Mouse (Mus musculus) intestine, postnatal 0 days (tissue): Measurements from ENCODE around the gene Kremen1. TPM values are rescaled to one million over a fixed set of nuclear protein-coding genes. Genes with fewer than 3 reads are reported as not detected.

Experiments
- ATAC-seq: fragments of 200-750 bp; cut with Nextera tagmentation; 2 replicates; pipeline ENCODE4 v1.8.0; 2017; ENCODE audit warnings: mild to moderate bottlenecking, moderate TSS enrichment, moderate library complexity
- H3K27ac ChIP-seq: fragments of 300-500 bp; sonication (generic); 2 replicates; pipeline ENCODE4 v1.5.1; 2014; ENCODE audit warnings: mild to moderate bottlenecking, low read depth, low read length, moderate library complexity
- H3K27me3 ChIP-seq: fragments of 300-500 bp; sonication (generic); replicated peaks from 2 replicates; pipeline ENCODE4 v1.6.1; 2014; ENCODE audit warnings: low read length, mixed read lengths; ENCODE audit not compliant: control insufficient read depth, insufficient read depth
- H3K36me3 ChIP-seq: fragments of 300-500 bp; sonication (generic); 2 replicates; pipeline ENCODE4 v1.6.1; 2014; ENCODE audit warnings: mild to moderate bottlenecking, moderate library complexity; ENCODE audit not compliant: control insufficient read depth, insufficient read depth
- H3K4me1 ChIP-seq: fragments of 300-500 bp; sonication (generic); replicated peaks from 2 replicates; pipeline ENCODE4 v1.6.1; 2014; ENCODE audit warnings: antibody characterized with exemption, low read length, mixed read lengths; ENCODE audit not compliant: control insufficient read depth, insufficient read depth
- H3K4me2 ChIP-seq: fragments of 300-500 bp; sonication (generic); replicated peaks from 2 replicates; pipeline ENCODE4 v1.6.1; 2014; ENCODE audit warnings: low read depth, mild to moderate bottlenecking, moderate library complexity
- H3K4me3 ChIP-seq: fragments of 300-500 bp; sonication (generic); 2 replicates; pipeline ENCODE4 v1.5.1; 2014; ENCODE audit warnings: low read depth, low read length
- H3K9ac ChIP-seq: fragments of 300-500 bp; sonication (generic); 2 replicates; pipeline ENCODE4 v1.6.1; 2014; ENCODE audit warnings: mild to moderate bottlenecking, low read depth, low read length
- H3K9me3 ChIP-seq: fragments of 300-500 bp; sonication (generic); 2 replicates; pipeline ENCODE4 v1.6.1; 2016; ENCODE audit warnings: mixed run types; ENCODE audit not compliant: control insufficient read depth
- CTCF ChIP-seq: sonication (generic); IDR thresholded peaks from 2 replicates; pipeline ENCODE4 v1.5.1; 2016; ENCODE audit warnings: low read depth, mild to moderate bottlenecking, control low read depth, antibody characterized with exemption, moderate library complexity
- WGBS: fragments of 180-500 bp; shearing (Covaris S2); extraction: QIAGEN DNeasy Blood & Tissue Kit; methylation state at CpG from one replicate; pipeline ENCODE4 v1.1.7; 2014; 5-methylcytosine and 5-hydroxymethylcytosine counted together
- polyA plus RNA-seq: library from polyadenylated mRNA; unstranded; fragments of >200 nt; fragmentation: Nextera tagmentation; extraction: Ambion mirVana; gene quantifications from 2 replicates; pipeline ENCODE4 v1.2.1, GENCODE M21; 2015

The Kremen1 gene
- polyA plus RNA-seq, 1 experiment from 2014 or later = 5.7 TPM

- no peak for TF ChIP-seq CTCF
- 81% methylated on average over 7 of the region's 7 CpGs for WGBS
- no peak overlapping the region for H3K4me2 ChIP-seq
- no peaks in the 10 kb centered on the region for H3K27me3 ChIP-seq
- H3K36me3 ChIP-seq = peaks cover 31% of the 10 kb centered on the region
- no peak overlapping the region for H3K4me3 ChIP-seq
- H3K9me3 ChIP-seq = no peaks in the 10 kb centered on the region
- no peaks in the 10 kb centered on the region for H3K4me1 ChIP-seq
- no peak for ATAC-seq
- no peak overlapping the region for H3K9ac ChIP-seq
- no peak overlapping the region for H3K27ac ChIP-seq
Observed at GRCm38 (mm10) chr11:5280932-5281331, 19.6 kb upstream of the Kremen1 start.

- Histone ChIP-seq H3K9me3 (no peaks in the 10 kb centered on the region), H3K27me3 (no peaks in the 10 kb centered on the region), H3K9ac (no peak overlapping the region), H3K27ac (no peak overlapping the region), H3K4me2 (no peak overlapping the region), H3K4me1 (no peaks in the 10 kb centered on the region), H3K36me3 (peaks cover 23% of the 10 kb centered on the region; the same call in 1 of the 2 replicates), H3K4me3 (no peak overlapping the region)
- ATAC-seq = no peak
- WGBS = 81% methylated on average over 2 of the region's 2 CpGs
- TF ChIP-seq CTCF = no peak
Observed at GRCm38 (mm10) chr11:5278463-5278862, 17.1 kb upstream of the Kremen1 start.

GRCm38 (mm10) chr11:5277307-5277971, 16.1 kb upstream of the Kremen1 start:
- Histone ChIP-seq H3K9ac (no peak overlapping the region), H3K36me3 (peaks cover 21% of the 10 kb centered on the region; the same call in 1 of the 2 replicates), H3K27me3 (no peaks in the 10 kb centered on the region), H3K9me3 (no peaks in the 10 kb centered on the region), H3K4me2 (no peak overlapping the region), H3K4me1 (no peaks in the 10 kb centered on the region), H3K27ac (no peak overlapping the region), H3K4me3 (no peak overlapping the region)
- WGBS = 81% methylated on average over 5 of the region's 5 CpGs
- TF ChIP-seq CTCF = no peak
- ATAC-seq = no peak

- no peak for TF ChIP-seq CTCF
- H3K27ac ChIP-seq = no peak overlapping the region
- H3K9me3 ChIP-seq = no peaks in the 10 kb centered on the region
- H3K9ac ChIP-seq = no peak overlapping the region
- H3K27me3 ChIP-seq = no peaks in the 10 kb centered on the region
- no peak for ATAC-seq
- WGBS = 73% methylated on average over 4 of the region's 4 CpGs
- no peak overlapping the region for H3K4me3 ChIP-seq
- H3K4me1 ChIP-seq = no peaks in the 10 kb centered on the region
- no peak overlapping the region for H3K4me2 ChIP-seq
- H3K36me3 ChIP-seq = peaks cover under 1% of the 10 kb centered on the region; the same call in 1 of the 2 replicates
Observed at GRCm38 (mm10) chr11:5275216-5275615, 13.9 kb upstream of the Kremen1 start.

- Histone ChIP-seq H3K4me3 (no peak overlapping the region), H3K9ac (no peak overlapping the region), H3K9me3 (no peaks in the 10 kb centered on the region), H3K36me3 (no peaks in the 10 kb centered on the region), H3K27me3 (no peaks in the 10 kb centered on the region), H3K27ac (no peak overlapping the region), H3K4me1 (no peaks in the 10 kb centered on the region), H3K4me2 (no peak overlapping the region)
- ATAC-seq = no peak
- 71% methylated on average over 9 of the region's 9 CpGs for WGBS
- TF ChIP-seq CTCF = no peak
Observed at GRCm38 (mm10) chr11:5272536-5273234, 11.3 kb upstream of the Kremen1 start.

- no peak overlapping the region for H3K9ac ChIP-seq
- H3K36me3 ChIP-seq = no peaks in the 10 kb centered on the region
- 57% methylated on average over 4 of the region's 4 CpGs for WGBS
- ATAC-seq = no peak
- H3K27ac ChIP-seq = no peak overlapping the region
- H3K4me3 ChIP-seq = no peak overlapping the region
- H3K9me3 ChIP-seq = no peaks in the 10 kb centered on the region
- no peaks in the 10 kb centered on the region for H3K4me1 ChIP-seq
- H3K4me2 ChIP-seq = no peak overlapping the region
- no peaks in the 10 kb centered on the region for H3K27me3 ChIP-seq
- no peak for TF ChIP-seq CTCF
Observed at GRCm38 (mm10) chr11:5272066-5272360, 10.7 kb upstream of the Kremen1 start.
